Mouse (Mus musculus): Measurements from ENCODE around the gene Iqcf3.
"Not testable (repeated sequence)": the region's sequence is repeated elsewhere in the genome, so short reads cannot be mapped to it uniquely, and the experiment has no call there.

The Iqcf3 gene

DNA sequence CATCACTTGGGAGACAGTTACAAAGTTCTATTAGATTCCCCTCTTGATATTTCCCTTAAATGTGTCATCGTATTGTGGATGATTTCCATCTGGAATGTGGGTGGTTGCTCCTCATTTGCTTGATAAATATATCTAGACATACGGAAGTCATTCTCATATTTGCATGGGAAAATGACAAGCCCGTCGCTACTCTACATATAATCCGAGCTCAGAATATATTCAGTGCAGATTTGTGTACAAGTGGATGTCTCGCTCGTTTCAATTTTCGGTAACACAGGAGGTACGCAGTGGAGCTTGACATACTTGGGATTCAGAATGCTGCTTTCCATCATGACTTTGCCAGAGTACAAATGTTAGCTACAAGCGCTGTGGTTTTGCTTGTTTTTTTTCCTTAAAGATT, 52.1 kb downstream of the Iqcf3 start:
- no peak for DNase-seq (ENCODE audit: low spot score in 2 of 2)

DNA sequence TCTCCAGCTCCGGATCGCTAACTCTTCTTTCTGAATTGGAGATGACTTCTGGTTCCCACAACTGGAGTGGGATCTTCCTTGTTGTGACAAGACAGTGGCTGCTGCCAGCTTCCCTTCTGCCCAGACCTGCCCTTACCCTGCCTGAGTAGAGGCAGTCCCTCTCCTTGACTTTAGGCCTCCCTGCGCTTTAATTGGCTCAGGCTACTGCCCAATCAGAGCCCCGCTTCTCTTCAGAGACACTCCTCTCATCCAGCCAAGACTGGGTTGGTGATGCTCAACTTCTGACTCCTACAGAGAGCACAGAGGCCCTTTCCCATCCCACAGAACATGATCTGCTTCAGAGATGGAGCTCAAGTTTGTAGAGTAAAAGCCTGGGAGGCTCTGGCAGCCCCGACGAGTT, 57.2 kb downstream of the Iqcf3 start:
- DNase-seq (ENCODE audit: low spot score in 2 of 2), result no peak

- DNase-seq (ENCODE audit: low spot score in 2 of 2), result no peak
Measured at GRCm38 (mm10) chr9:106501846-106502245, 59.6 kb downstream of the Iqcf3 start.

- no peak for DNase-seq (ENCODE audit: low spot score in 2 of 2)
Measured at GRCm38 (mm10) chr9:106499667-106500066, 61.8 kb downstream of the Iqcf3 start, which contains the start of gene Iqcf1. Gene Iqcf1 (plus strand): TSS chr9:106499967.

GRCm38 (mm10) chr9:106487602-106488001, 73.8 kb downstream of the Iqcf3 start:
- not testable (repeated sequence) for DNase-seq (ENCODE audit: low spot score in 2 of 2)

DNA sequence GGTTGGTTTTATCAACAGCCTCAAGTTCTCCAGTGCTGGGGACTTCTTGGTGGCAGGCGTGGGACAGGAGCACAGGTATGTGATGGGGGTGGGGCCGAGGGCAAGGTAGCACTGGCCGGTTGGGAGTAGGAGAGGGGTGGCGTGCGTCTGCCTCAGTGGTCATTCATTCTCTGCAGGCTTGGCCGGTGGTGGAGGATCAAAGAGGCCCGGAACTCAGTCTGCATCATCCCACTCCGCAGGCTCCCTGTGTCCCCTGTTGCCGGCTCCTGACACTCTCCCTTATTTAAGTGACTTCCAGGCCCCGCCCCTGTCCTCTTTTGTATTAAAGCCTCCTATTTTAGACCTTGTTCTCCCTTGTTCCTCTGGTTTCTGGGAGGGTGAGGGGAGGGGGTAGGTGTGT, 76.4 kb downstream of the Iqcf3 start:
- no peak for DNase-seq (ENCODE audit: low spot score in 2 of 2)

DNA sequence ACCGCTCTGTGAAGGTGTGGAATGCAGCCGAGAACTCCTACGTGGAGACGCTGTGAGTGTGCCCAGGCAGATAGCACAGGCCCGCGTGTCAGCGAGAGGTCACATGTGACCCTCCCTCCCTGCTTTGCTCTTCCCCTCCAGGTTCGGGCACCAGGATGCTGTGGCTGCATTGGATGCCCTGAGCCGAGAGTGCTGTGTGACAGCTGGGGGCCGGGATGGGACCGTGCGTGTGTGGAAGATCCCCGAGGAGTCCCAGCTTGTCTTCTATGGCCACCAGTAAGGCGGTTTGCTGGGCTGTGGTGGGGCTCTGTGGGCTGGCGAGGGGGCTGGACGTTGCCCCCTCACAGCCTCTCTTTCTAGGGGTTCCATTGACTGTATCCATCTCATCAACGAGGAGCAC, 77.8 kb downstream of the Iqcf3 start:
- no peak for DNase-seq (ENCODE audit: low spot score in 2 of 2)

- no peak for DNase-seq (ENCODE audit: low spot score in 2 of 2)
Measured at GRCm38 (mm10) chr9:106483136-106483535, 78.3 kb downstream of the Iqcf3 start.

DNA sequence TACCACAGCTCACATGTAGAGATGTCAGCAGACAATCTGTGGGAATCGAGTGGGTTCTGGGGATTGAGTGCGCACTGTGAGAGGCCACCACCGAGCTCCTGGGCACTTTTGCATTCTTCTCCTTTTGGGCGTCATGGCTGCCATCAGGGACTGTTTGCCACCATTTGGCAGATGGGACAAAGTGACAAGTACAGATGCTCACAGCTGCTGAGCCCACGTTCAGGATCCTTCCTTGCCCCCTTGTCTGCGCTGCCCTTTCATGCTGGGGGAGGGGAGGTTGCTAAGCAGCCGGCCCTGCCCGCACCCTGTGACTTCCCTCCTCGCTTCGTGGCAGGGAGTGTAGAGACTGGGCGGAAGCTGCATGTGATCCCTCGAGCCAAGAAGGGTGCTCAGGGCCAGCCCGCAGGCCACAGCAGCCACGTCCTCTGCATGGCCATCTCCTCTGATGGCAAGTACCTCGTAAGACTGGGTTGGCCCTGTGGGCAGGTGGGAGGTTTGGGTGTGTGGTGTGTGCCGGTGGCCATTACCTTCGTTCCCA, 78.8 kb downstream of the Iqcf3 start:
- no peak for DNase-seq (ENCODE audit: low spot score in 2 of 2)

- no peak for DNase-seq (ENCODE audit: low spot score in 2 of 2)
Measured at GRCm38 (mm10) chr9:106481676-106482075, 79.8 kb downstream of the Iqcf3 start.

DNA sequence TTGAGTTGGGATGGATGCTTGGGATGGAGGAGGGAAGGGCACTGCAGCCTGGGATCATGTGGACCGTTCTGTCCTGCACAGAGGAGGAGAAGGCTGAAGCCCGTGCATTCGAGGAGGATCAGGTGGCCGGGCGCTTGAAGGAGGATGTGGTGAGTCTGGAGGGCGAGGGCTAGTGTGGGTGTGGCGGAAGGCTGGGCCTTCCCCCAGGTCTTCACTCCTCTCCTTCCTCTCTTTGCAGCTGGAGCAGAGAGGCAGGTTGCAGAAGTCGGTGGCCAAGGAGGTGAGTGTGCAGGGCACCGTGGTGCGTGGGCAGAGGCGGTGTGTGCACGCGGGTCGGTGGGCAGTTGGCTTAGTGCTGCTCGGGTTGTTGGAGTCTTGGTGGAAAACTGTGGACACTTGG, 80.4 kb downstream of the Iqcf3 start:
- DNase-seq (ENCODE audit: low spot score in 2 of 2), result peak in 1 of 2 experiments; percentile 0

- DNase-seq (ENCODE audit: low spot score in 2 of 2), result peak in 1 of 2 experiments; percentile 0
Measured at GRCm38 (mm10) chr9:106480541-106480940, 80.9 kb downstream of the Iqcf3 start.

DNA sequence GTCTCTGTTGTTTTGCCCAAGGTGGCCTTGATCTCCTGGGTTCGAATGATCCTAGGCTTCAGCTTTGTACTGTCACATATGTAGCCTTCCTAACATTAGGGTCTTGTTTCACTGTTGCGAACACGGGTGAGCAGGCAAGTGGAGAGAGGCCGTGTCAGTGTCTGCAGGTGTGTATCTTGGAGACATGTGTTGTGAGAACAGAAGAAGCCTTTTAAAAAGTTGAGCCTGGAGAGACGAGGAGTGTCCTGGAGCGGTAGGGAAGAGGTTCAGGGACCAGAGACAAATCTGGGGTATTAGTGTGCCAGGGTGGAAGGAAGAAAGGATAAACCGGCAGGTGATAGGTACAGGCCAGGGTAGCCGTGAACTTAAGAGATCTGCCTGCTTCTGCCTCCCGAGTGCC, 83.3 kb downstream of the Iqcf3 start:
- DNase-seq (ENCODE audit: low spot score in 2 of 2), result peak; percentile 0

GRCm38 (mm10) chr9:106477649-106478048, 83.8 kb downstream of the Iqcf3 start:
- DNase-seq (ENCODE audit: low spot score in 2 of 2), result peak in 1 of 2 experiments; percentile 11

DNA sequence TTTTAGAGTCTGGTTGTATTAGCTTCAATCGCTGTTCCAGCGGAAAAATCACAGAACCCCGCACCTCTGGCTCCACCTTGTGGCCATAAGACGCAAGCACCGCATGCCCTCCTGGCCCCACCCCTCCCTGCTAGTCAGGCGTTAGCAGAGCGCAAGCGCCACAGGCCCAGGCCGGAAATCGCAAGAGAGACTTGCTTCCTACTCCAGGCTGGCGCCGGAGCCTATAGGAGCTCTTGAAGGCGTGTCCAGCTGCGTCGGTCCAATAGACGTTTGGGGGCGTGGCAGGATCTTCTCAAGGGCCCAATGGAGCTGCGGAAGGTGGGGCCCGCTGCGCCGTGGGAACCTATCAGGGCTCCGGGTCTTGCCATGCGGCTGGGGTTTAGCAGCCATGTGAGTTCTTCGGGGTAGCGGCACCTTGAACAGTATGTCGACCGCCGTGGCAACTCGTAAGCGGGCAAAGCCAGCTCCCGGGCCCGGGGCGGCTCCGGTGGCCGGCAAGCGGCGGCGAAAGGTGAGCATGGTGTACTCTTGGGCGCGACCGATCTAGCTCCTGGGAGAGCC, 84.4 kb downstream of the Iqcf3 start, which contains the start of gene Parp3:
Parp3 (minus strand) TSS at position 26 of the 561 bp plus-strand sequence.
- DNase-seq (ENCODE audit: low spot score in 2 of 2), result peak; percentile 100

GRCm38 (mm10) chr9:106476002-106476923, 85.2 kb downstream of the Iqcf3 start:
- DNase-seq (ENCODE audit: low spot score in 2 of 2), result peak; percentile 79 to 82

DNA sequence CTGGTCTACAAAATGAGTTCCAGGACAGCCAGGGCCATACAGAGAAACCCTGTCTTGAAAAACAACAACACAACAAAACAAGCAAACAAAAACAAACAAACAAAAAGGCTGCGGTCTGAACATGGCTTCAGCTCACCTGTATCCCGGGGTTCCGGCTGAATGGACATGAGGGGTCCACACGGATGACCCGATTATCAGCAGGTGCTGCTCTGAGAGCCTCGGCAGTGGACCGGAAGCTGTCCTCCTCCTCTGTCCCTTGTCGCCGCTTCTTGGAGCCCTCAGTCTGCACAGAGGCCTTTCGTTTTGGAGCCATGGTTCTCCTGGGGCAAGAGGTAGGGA, 85.8 kb downstream of the Iqcf3 start, which contains the start of gene Rrp9:
Rrp9 (plus strand) TSS at position 301 of the 339 bp plus-strand sequence.
- DNase-seq (ENCODE audit: low spot score in 2 of 2), result peak in 1 of 2 experiments; percentile 22

GRCm38 (mm10) chr9:106475046-106475445, 86.4 kb downstream of the Iqcf3 start:
- peak; percentile 47 to 53 for DNase-seq (ENCODE audit: low spot score in 2 of 2)

GRCm38 (mm10) chr9:106474456-106474855, 87.0 kb downstream of the Iqcf3 start:
- DNase-seq (ENCODE audit: low spot score in 2 of 2), result peak; percentile 69 to 70

GRCm38 (mm10) chr9:106473753-106474105, 87.7 kb downstream of the Iqcf3 start:
- DNase-seq (ENCODE audit: low spot score in 2 of 2), result peak; percentile 10 to 28

DNA sequence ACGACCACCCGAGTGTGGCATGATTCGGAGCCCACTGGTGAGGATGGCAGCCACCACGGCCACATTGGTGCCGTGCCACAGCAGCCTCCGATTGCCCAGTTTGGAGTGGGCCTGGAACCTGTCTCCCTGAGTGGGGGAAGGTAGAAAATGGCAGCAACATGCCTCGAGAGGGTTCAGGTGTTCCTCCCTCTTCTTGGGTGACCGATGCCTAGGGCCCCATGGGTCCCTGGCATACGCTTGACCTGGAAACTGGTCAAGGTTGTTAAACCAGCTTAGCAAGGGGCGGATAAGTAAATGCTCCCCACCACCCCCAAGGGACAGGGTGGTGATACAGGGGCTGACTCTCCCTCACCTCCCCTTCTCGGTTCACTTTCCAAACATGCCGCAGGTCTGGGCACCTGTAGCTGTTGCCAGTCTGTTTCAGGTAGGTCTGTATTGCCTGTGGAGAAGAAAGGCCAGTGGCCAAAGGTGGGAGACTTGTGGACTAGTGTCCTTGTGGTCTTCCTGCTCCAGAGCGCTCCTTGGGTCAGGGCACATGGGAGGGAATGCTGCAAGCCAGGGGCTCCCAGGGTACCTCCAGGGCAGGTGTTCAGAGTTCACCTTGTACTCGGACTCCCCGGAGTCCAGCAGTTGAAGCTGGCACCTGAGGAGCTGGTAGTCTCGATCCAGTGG, 88.2 kb downstream of the Iqcf3 start:
- peak; percentile 6 to 15 for DNase-seq (ENCODE audit: low spot score in 2 of 2)

GRCm38 (mm10) chr9:106472321-106472720, 89.1 kb downstream of the Iqcf3 start:
- no peak for DNase-seq (ENCODE audit: low spot score in 2 of 2)

Measured in heart, adult 9 months (tissue).